Mouse (Mus musculus): ENCODE results near the gene Tomm40. TPM values are rescaled to one million over a fixed set of nuclear protein-coding genes. Genes with fewer than 3 reads are reported as not detected.

The Tomm40 gene
- polyA plus RNA-seq, 1 experiment from 2014 or later = 81.5 TPM

DNA sequence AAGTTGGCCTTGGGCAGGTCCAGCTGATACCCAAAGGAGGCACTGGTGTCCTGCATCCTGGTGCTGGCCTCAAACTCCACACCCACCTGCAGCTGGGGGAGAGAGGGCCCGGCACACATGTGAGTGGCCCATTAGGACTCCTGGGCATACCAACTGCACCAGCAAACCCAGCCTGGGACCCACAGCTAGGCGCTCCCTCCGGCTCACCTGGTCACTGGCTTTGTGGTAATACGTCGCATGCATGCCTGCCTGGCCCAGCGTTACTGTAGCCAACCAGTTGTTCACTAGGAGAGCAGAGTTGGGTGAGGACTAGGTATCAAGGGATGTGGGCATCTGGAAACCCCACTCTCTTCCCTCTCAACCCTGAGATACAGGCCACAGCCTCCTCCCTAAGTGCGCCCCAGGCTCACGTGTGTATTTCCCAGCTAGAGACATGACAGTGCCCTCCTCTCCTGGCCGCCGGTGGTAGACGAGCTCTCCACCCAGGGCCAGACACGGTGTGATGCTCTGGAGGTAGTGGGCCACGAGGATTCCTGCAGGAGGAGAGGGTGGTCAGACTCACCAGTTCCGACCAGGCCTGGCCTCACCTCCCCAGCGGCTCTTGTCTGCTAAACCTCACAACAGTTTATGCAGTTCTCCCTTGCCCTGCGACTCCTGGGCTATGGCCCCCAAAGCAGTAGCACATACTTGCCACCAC is 12.2 kb downstream of the Tomm40 start:
- Histone ChIP-seq H3K27ac (ENCODE audit: low read depth) (peak overlapping the region; percentile 98; the same call in 1 of the 2 replicates), H3K36me3 (replicated peaks; ENCODE audit: insufficient read depth, low read length) (peaks cover 11% of the 10 kb centered on the region; the same call in 1 of the 2 replicates), H3K4me2 (ENCODE audit: low read depth, low read length) (no peak overlapping the region), H3K9ac (replicated peaks) (peak overlapping the region; percentile 21; the same call in 1 of the 2 replicates), H3K4me3 (ENCODE audit: low read depth, low read length) (no peak overlapping the region), H3K9me3 (ENCODE audit: low read length) (no peaks in the 10 kb centered on the region), H3K27me3 (ENCODE audit: insufficient read depth, low read length) (no peaks in the 10 kb centered on the region), H3K4me1 (ENCODE audit: insufficient read depth) (peaks cover 36% of the 10 kb centered on the region)
- no peak for DNase-seq
- no peak for TF ChIP-seq EP300 (IDR thresholded peaks at IDR 0.05; ENCODE audit: low read depth)
- TF ChIP-seq CTCF (IDR thresholded peaks at IDR 0.05; ENCODE audit: low read depth) = no peak
- ATAC-seq = no peak
- 81% methylated on average over 16 of the region's 16 CpGs for WGBS (ENCODE audit: insufficient replicate concordance)

DNA sequence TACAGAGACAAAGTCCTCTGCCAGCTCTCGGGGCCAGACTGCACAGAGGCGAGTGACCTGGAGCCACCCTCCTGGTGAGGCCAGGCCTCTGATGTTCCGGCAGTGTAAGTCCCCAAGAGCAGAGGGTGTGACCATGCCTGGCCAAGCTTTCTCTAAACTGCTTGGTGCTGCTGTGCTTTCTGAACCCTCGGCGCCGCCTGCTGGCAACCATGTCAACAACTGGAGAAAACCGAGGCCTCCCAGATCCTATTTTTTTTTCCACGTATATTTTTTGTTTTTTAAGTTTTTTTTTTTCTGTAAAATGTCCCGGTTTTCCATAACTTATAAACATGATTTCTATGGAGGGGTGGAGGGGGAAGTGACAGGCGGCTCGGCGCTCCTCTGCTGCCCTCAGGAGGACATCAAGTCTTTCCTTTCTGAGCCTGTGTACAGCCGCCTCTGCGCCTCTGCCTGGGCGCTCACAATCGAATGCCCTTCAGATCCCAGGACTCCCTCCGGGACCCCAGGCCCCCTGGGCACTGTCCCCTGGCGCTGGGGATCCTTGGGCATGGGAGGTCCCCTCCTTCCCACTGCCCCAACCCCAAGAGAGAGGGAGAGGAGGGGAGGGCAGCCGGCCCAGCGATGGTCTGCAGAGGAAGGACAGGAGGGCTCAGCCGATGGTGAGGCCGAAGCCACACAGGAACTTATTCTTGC is 14.0 kb downstream of the Tomm40 start:
- Histone ChIP-seq H3K9ac (replicated peaks) (peak overlapping the region; percentile 47), H3K4me1 (ENCODE audit: insufficient read depth) (peaks cover 42% of the 10 kb centered on the region), H3K9me3 (ENCODE audit: low read length) (no peaks in the 10 kb centered on the region), H3K36me3 (replicated peaks; ENCODE audit: insufficient read depth, low read length) (peaks cover 16% of the 10 kb centered on the region), H3K27me3 (ENCODE audit: insufficient read depth, low read length) (no peaks in the 10 kb centered on the region), H3K4me2 (ENCODE audit: low read depth, low read length) (peak overlapping the region; percentile 45), H3K4me3 (ENCODE audit: low read depth, low read length) (no peak overlapping the region), H3K27ac (ENCODE audit: low read depth) (peak overlapping the region; percentile 98)
- TF ChIP-seq EP300 (IDR thresholded peaks at IDR 0.05; ENCODE audit: low read depth) (peak; percentile 79), CTCF (IDR thresholded peaks at IDR 0.05; ENCODE audit: low read depth) (peak; percentile 82)
- 20% methylated on average over 22 of the region's 22 CpGs for whole genome bisulfite sequencing (ENCODE audit: insufficient replicate concordance)
- ATAC-seq = peak; percentile 87
- DNase-seq = peak; percentile 83

GRCm38 (mm10) chr7:19700299-19701068 is 14.8 kb downstream of the Tomm40 start:
- no peak for TF ChIP-seq CTCF (IDR thresholded peaks at IDR 0.05; ENCODE audit: low read depth)
- no peak for TF ChIP-seq EP300 (IDR thresholded peaks at IDR 0.05; ENCODE audit: low read depth)
- H3K4me2 ChIP-seq (ENCODE audit: low read depth, low read length) = peak overlapping the region; percentile 45
- peaks cover 15% of the 10 kb centered on the region for H3K36me3 ChIP-seq (replicated peaks; ENCODE audit: insufficient read depth, low read length)
- H3K4me3 ChIP-seq (ENCODE audit: low read depth, low read length) = no peak overlapping the region
- H3K27me3 ChIP-seq (ENCODE audit: insufficient read depth, low read length) = no peaks in the 10 kb centered on the region
- H3K27ac ChIP-seq (ENCODE audit: low read depth) = peak overlapping the region; percentile 98
- WGBS (ENCODE audit: insufficient replicate concordance) = 37% methylated on average over 12 of the region's 12 CpGs
- no peaks in the 10 kb centered on the region for H3K9me3 ChIP-seq (ENCODE audit: low read length)
- peaks cover 49% of the 10 kb centered on the region for H3K4me1 ChIP-seq (ENCODE audit: insufficient read depth)
- peak overlapping the region; percentile 31 for H3K9ac ChIP-seq (replicated peaks)
- DNase-seq (no peak), ATAC-seq (no peak)

GRCm38 (mm10) chr7:19699827-19700148 is 15.4 kb downstream of the Tomm40 start:
- no peak for TF ChIP-seq CTCF (IDR thresholded peaks at IDR 0.05; ENCODE audit: low read depth)
- no peak for TF ChIP-seq EP300 (IDR thresholded peaks at IDR 0.05; ENCODE audit: low read depth)
- H3K27ac ChIP-seq (ENCODE audit: low read depth) = peak overlapping the region; percentile 98
- peak overlapping the region; percentile 83 for H3K9ac ChIP-seq (replicated peaks)
- H3K27me3 ChIP-seq (ENCODE audit: insufficient read depth, low read length) = no peaks in the 10 kb centered on the region
- ATAC-seq = no peak
- no peaks in the 10 kb centered on the region for H3K9me3 ChIP-seq (ENCODE audit: low read length)
- H3K36me3 ChIP-seq (replicated peaks; ENCODE audit: insufficient read depth, low read length) = peaks cover 15% of the 10 kb centered on the region
- H3K4me3 ChIP-seq (ENCODE audit: low read depth, low read length) = no peak overlapping the region
- H3K4me2 ChIP-seq (ENCODE audit: low read depth, low read length) = peak overlapping the region; percentile 68
- DNase-seq = no peak
- H3K4me1 ChIP-seq (ENCODE audit: insufficient read depth) = peaks cover 56% of the 10 kb centered on the region
- 47% methylated on average over 4 of the region's 4 CpGs for WGBS (ENCODE audit: insufficient replicate concordance)

GRCm38 (mm10) chr7:19698907-19699826 is 16.1 kb downstream of the Tomm40 start, which contains the start of gene Apoe:
Gene Apoe, minus strand, starts transcription at chr7:19699188.
- ATAC-seq (peak; percentile 62), DNase-seq (peak; percentile 84)
- peak within 1 kb of the TSS; percentile 98 for H3K27ac ChIP-seq (ENCODE audit: low read depth)
- peak within 1 kb of the TSS; percentile 49 for H3K4me3 ChIP-seq (ENCODE audit: low read depth, low read length)
- 3% methylated on average over 19 of the region's 20 CpGs for WGBS (ENCODE audit: insufficient replicate concordance)
- peak within 1 kb of the TSS; percentile 68 for H3K4me2 ChIP-seq (ENCODE audit: low read depth, low read length)
- TF ChIP-seq CTCF (IDR thresholded peaks at IDR 0.05; ENCODE audit: low read depth) (peak; percentile 16; the same call in 1 of the 2 replicates), EP300 (IDR thresholded peaks at IDR 0.05; ENCODE audit: low read depth) (peak; percentile 69)
- H3K9ac ChIP-seq (replicated peaks) = peak within 1 kb of the TSS; percentile 83
- H3K4me1 ChIP-seq (ENCODE audit: insufficient read depth) = peaks cover 62% of the 10 kb centered on the region
- H3K27me3 ChIP-seq (ENCODE audit: insufficient read depth, low read length) = no peaks in the 10 kb centered on the region
- peaks cover 15% of the 10 kb centered on the region for H3K36me3 ChIP-seq (replicated peaks; ENCODE audit: insufficient read depth, low read length)
- no peaks in the 10 kb centered on the region for H3K9me3 ChIP-seq (ENCODE audit: low read length)

Data from liver, postnatal 0 days (tissue).